Mouse (Mus musculus): ENCODE measurements at regions not wholly inside any gene's neighbourhood (a gene's known extent, or its start where the extent isn't known, plus 50 kb on each side); places are given as distances from the start of the nearest gene placed in this dataset.

GRCm38 (mm10) chr9:46509896-46510295 is 190.1 kb upstream of the 4931429L15Rik start:
- DNase-seq: no peak

- DNase-seq: no peak
Observed at GRCm38 (mm10) chr9:46509458-46509857, 189.7 kb upstream of the 4931429L15Rik start.

GRCm38 (mm10) chr9:46507036-46507435 is 187.2 kb upstream of the 4931429L15Rik start:
- peak; percentile 50 for DNase-seq

GRCm38 (mm10) chr9:46504536-46504935 is 184.8 kb upstream of the 4931429L15Rik start:
- DNase-seq: no peak

- DNase-seq: no peak
Observed at GRCm38 (mm10) chr9:46504133-46504416, 184.3 kb upstream of the 4931429L15Rik start.

- DNase-seq: no peak
Observed at GRCm38 (mm10) chr9:46503321-46504132, 183.7 kb upstream of the 4931429L15Rik start.

- no peak for DNase-seq
Observed at GRCm38 (mm10) chr9:46499426-46499825, 179.6 kb upstream of the 4931429L15Rik start.

GRCm38 (mm10) chr9:46498861-46499260 is 179.1 kb upstream of the 4931429L15Rik start:
- no peak for DNase-seq

GRCm38 (mm10) chr9:46495276-46495675 is 175.5 kb upstream of the 4931429L15Rik start:
- no peak for DNase-seq

GRCm38 (mm10) chr9:46482859-46483443 is 163.2 kb upstream of the 4931429L15Rik start:
- no peak for DNase-seq

- DNase-seq: no peak
Observed at GRCm38 (mm10) chr9:46482034-46482858, 162.5 kb upstream of the 4931429L15Rik start.

GRCm38 (mm10) chr9:46481491-46481890 is 161.7 kb upstream of the 4931429L15Rik start:
- DNase-seq: no peak

GRCm38 (mm10) chr9:46480080-46480690 is 160.4 kb upstream of the 4931429L15Rik start:
- peak; percentile 63 for DNase-seq

GRCm38 (mm10) chr9:46478611-46479010 is 158.8 kb upstream of the 4931429L15Rik start:
- no peak for DNase-seq

GRCm38 (mm10) chr9:46476516-46476915 is 156.7 kb upstream of the 4931429L15Rik start:
- DNase-seq: no peak

- DNase-seq: peak; percentile 68
Observed at GRCm38 (mm10) chr9:46473681-46474080, 153.9 kb upstream of the 4931429L15Rik start.

- DNase-seq: peak; percentile 31
Observed at GRCm38 (mm10) chr9:46469521-46469920, 149.7 kb upstream of the 4931429L15Rik start.

- no peak for DNase-seq
Observed at GRCm38 (mm10) chr9:46468306-46468705, 148.5 kb upstream of the 4931429L15Rik start.

GRCm38 (mm10) chr9:46467671-46468070 is 147.9 kb upstream of the 4931429L15Rik start:
- no peak for DNase-seq

- DNase-seq: no peak
Observed at GRCm38 (mm10) chr9:46462681-46463080, 142.9 kb upstream of the 4931429L15Rik start.

- DNase-seq: no peak
Observed at GRCm38 (mm10) chr9:46457945-46458344, 138.2 kb upstream of the 4931429L15Rik start.

- no peak for DNase-seq
Observed at GRCm38 (mm10) chr9:46454807-46455610, 135.2 kb upstream of the 4931429L15Rik start.
